In the genomic region with DNA sequence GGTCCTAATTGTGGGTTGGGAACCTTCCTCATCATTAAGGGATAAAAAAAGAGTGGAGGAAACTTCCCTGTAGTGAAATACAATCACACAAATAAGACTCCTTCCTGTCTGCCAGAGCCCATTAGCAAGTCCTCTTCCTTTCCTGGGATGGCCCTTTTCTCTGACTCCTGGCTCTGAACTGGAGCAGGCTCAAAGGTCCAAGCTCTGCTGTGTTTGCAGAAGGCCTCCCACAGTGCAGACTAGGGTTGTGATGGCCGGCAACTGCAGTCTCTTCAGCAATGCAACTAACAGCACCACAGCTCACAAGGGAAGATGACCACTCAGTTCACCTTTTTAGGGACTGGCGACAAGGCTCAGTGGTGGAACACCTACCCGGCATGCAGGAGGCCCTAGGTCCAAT, we compare ENCODE assay signal across 21 mouse cellular contexts. TPM values are rescaled to one million over a fixed set of nuclear protein-coding genes. Genes with fewer than 3 reads are reported as not detected.
DNase-seq lines count a peak whose midpoint lies in the region; ATAC-seq and TF ChIP-seq lines count a peak whose summit lies in the region.
"Had no signal": no experiment of that assay in that cellular context is flagged by ENCODE, and none has a peak within 500 bp of the region (broad histone marks: within the 10 kb centered on the region; RNA-seq: fewer than 3 reads in every experiment).

No protein-coding gene starts in this region.

- no peaks in the 10 kb centered on the region for H3K9me3 ChIP-seq in heart, embryonic 16.5 days (replicated peaks; ENCODE audit: control insufficient read depth, low read length)
- H3K9me3 ChIP-seq: forebrain, embryonic 13.5 days; G1E; hindbrain, embryonic 13.5 days had no signal

- peaks cover 41% of the 10 kb centered on the region for H3K36me3 ChIP-seq in heart, embryonic 16.5 days (ENCODE audit: control insufficient read depth, insufficient read depth)
- H3K36me3 ChIP-seq in liver, adult 2 months (ENCODE audit: control insufficient read depth, insufficient read depth, low read length): peaks cover 28% of the 10 kb centered on the region

- H3K4me1 ChIP-seq in heart, embryonic 16.5 days (ENCODE audit: control insufficient read depth, insufficient read depth, low read length): peaks cover 10% of the 10 kb centered on the region
- H3K4me1 ChIP-seq in liver, adult 2 months (ENCODE audit: control insufficient read depth, insufficient read depth, low read length): peaks cover 4% of the 10 kb centered on the region
- H3K4me1 ChIP-seq: forebrain, embryonic 13.5 days; hindbrain, embryonic 13.5 days had no signal

- intact Hi-C loops in heart, postnatal 25 days (cut with DNase I): no loop called here

- 0 out of 2 replicates have a peak, but pooled peaks have one; percentile 17 for ATAC-seq in frontal cortex, adult (ENCODE audit: low TSS enrichment)
- ATAC-seq in heart, embryonic 16.5 days (replicated peaks; ENCODE audit: extremely low read depth, insufficient read depth, low FRiP score): no peak
- ATAC-seq: CD4-positive, CD25-positive, alpha-beta regulatory T cell, adult 4 months; forebrain, embryonic 13.5 days had no signal

- H3K79me2 ChIP-seq in liver, adult 2 months (ENCODE audit: control insufficient read depth, insufficient read depth, low read length): no peaks in the 10 kb centered on the region

- WGBS in heart, embryonic 16.5 days: 85% methylated on average over 3 of the region's 3 CpGs
- WGBS in liver, adult 2 months: 39% methylated on average over 3 of the region's 3 CpGs

- H3K9ac ChIP-seq in heart, embryonic 16.5 days (ENCODE audit: low read length): no peak overlapping the region
- H3K9ac ChIP-seq in liver, adult 2 months (ENCODE audit: low read depth, low read length): no peak overlapping the region
- H3K9ac ChIP-seq: forebrain, embryonic 13.5 days; hindbrain, embryonic 13.5 days had no signal

- no peak for TF ChIP-seq POLR2A in liver, adult 2 months (IDR thresholded peaks at IDR 0.05; ENCODE audit: extremely low read depth, insufficient read depth, low read length)

- H3K27ac ChIP-seq in heart, embryonic 16.5 days (ENCODE audit: low read length): peak overlapping the region; percentile 86
- H3K27ac ChIP-seq in liver, adult 2 months (replicated peaks; ENCODE audit: insufficient read depth, low read depth, low read length): no peak overlapping the region
- H3K27ac ChIP-seq: hindbrain, embryonic 13.5 days had no signal

- H3K4me3 ChIP-seq in heart, embryonic 16.5 days (ENCODE audit: low read length): no peak overlapping the region
- H3K4me3 ChIP-seq in liver, adult 2 months (ENCODE audit: insufficient read depth, low read depth, low read length): no peak overlapping the region
- H3K4me3 ChIP-seq: forebrain, embryonic 13.5 days; hindbrain, embryonic 13.5 days had no signal

- DNase-seq in frontal cortex, postnatal 25 days (ENCODE audit: low spot score in 2 of 2): no peak
- no peak for DNase-seq in heart, postnatal 25 days (ENCODE audit: low spot score)
- DNase-seq in liver, adult 2 months (ENCODE audit: extremely low read depth, low read depth, low spot score): peak; percentile 76
- no peak for DNase-seq in liver
- peak; percentile 68 for DNase-seq in yolk sac, embryonic 10.5 days (ENCODE audit: low spot score)
- DNase-seq in thymus, postnatal 36 days: no peak
- DNase-seq: cerebellum, postnatal 14 days; lung, postnatal 14 days; spleen, adult 18-20 months; thymus, adult 18-20 months had no signal

- no peak overlapping the region for H3K4me2 ChIP-seq in heart, embryonic 16.5 days (ENCODE audit: low read depth, low read length)
- H3K4me2 ChIP-seq: forebrain, embryonic 13.5 days; hindbrain, embryonic 13.5 days had no signal

- H3K27me3 ChIP-seq in heart, embryonic 16.5 days (ENCODE audit: control insufficient read depth, insufficient read depth, low read length): 0 out of 2 replicates have a peak, but pooled peaks cover under 1% of the 10 kb centered on the region
- no peaks in the 10 kb centered on the region for H3K27me3 ChIP-seq in liver, adult 2 months (ENCODE audit: control insufficient read depth, insufficient read depth, low read length)
- H3K27me3 ChIP-seq: forebrain, embryonic 13.5 days had no signal

- no peak for TF ChIP-seq CTCF in liver, adult 2 months (IDR thresholded peaks at IDR 0.05; ENCODE audit: low read depth, low read length)

RNA-seq across cellular contexts. Expression of a gene that starts 4.2 kb away (rescaled TPM):
- polyA plus RNA-seq in heart, embryonic 16.5 days (2015; fragmentation: Nextera tagmentation; extraction: Ambion mirVana): 0.07 TPM in 1 of 2 replicates, not detected in the other
- total RNA-seq in heart, postnatal 25 days (2021): not detected
- 0.07 TPM in 1 of 2 replicates, not detected in the other for total RNA-seq in liver, adult 2 months (2014; rRNA removed)
- polyA plus RNA-seq in liver, adult 2 months (2012; rRNA removed): 0.05 and 0.11 TPM in 2 replicates
- total RNA-seq: adrenal gland, adult 18-20 months; left cerebral cortex, postnatal 14 days; megakaryocyte-erythroid progenitor cell, adult 5-6 weeks; midbrain, postnatal 0 days had no signal
- polyA plus RNA-seq: CD4-positive, CD25-positive, alpha-beta regulatory T cell, adult 4 months; forebrain, embryonic 13.5 days; stomach, embryonic 14.5 days had no signal

RNA-seq across cellular contexts. Expression of a gene that starts 23.8 kb away (rescaled TPM):
- 98.6 and 99.1 TPM in 2 replicates for polyA plus RNA-seq in heart, embryonic 16.5 days (2015; fragmentation: Nextera tagmentation; extraction: Ambion mirVana)
- 10 to 100 TPM; 33.2 to 35.1 TPM for total RNA-seq in heart, postnatal 25 days (2021)
- total RNA-seq in liver, adult 2 months (2014; rRNA removed): 37.7 and 59.0 TPM in 2 replicates
- 72.8 and 80.1 TPM in 2 replicates for polyA plus RNA-seq in liver, adult 2 months (2012; rRNA removed)

RNA-seq across cellular contexts. Expression of a gene that starts 36.4 kb away (rescaled TPM):
- polyA plus RNA-seq in heart, embryonic 16.5 days (2015; fragmentation: Nextera tagmentation; extraction: Ambion mirVana): 29.2 and 35.4 TPM in 2 replicates
- total RNA-seq in heart, postnatal 25 days (2021): 10 to 100 TPM; 36.7 to 37.9 TPM
- 16.1 and 16.6 TPM in 2 replicates for total RNA-seq in liver, adult 2 months (2014; rRNA removed)
- polyA plus RNA-seq in liver, adult 2 months (2012; rRNA removed): 45.7 and 72.0 TPM in 2 replicates

RNA-seq across cellular contexts. Expression of a gene that starts 57.4 kb away (rescaled TPM):
- polyA plus RNA-seq in heart, embryonic 16.5 days (2015; fragmentation: Nextera tagmentation; extraction: Ambion mirVana): 7.8 and 11.6 TPM in 2 replicates
- total RNA-seq in heart, postnatal 25 days (2021): 1 to 10 TPM; 3.9 to 4.1 TPM
- total RNA-seq in liver, adult 2 months (2014; rRNA removed): 1.0 and 1.3 TPM in 2 replicates
- 0.75 and 0.87 TPM in 2 replicates for polyA plus RNA-seq in liver, adult 2 months (2012; rRNA removed)

Comparison
In these comparisons a context has a peak if more than half of its experiments do, and no peak if none do; other contexts are left out.
1. DNase-seq: peak in liver, adult 2 months (single experiment) and yolk sac, embryonic 10.5 days (single experiment); none in frontal cortex, postnatal 25 days (0 of 2), heart, postnatal 25 days (single experiment), liver (single experiment) and thymus, postnatal 36 days (0 of 2).